Mouse (Mus musculus): ENCODE measurements around the gene Vps36. TPM values are rescaled to one million over a fixed set of nuclear protein-coding genes. Genes with fewer than 3 reads are reported as not detected.

Vps36 gene
- 11.2 and 14.4 TPM in 2 replicates for total RNA-seq (2014; rRNA removed)
- polyA plus RNA-seq (2012; rRNA removed): 7.0 and 7.8 TPM in 2 replicates

DNA sequence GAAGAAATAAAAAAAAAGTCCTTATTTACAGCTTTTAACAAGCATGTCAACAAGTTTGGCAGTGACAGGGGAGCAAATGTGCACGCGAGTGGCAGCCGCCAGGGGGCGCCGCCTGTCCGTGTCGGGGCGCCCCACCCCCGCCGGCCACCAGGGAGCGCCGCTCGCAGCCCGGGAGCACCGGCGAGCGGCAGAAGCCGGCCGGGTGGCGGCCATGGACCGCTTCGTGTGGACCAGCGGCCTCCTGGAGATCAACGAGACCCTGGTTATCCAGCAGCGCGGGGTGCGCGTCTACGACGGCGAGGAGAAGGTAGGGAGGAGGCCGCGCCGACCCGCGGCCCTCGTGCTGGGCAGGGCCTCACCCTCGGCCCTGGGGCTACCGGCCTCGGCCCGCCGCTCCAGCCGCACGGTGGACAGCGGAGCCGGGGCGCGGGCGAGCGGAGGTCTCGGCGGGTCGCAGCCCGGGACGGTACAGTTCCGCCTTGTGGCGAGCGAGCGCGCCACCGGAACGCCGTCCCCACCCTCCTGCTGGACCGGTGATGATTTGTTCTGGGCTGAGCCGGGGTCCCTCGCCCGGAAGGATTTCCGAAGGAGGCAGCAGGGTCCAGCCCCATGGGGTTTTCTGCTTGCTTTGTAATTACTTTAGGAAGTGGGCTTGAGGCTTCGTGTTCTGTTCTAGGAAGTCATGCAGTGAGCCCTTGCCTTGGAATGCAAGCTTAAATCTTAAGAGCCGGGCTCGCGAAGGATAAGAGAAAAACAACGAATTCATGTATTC lies at the start of gene Vps36:
Gene Vps36, plus strand, starts transcription at position 150 of the 772 bp plus-strand sequence.
- peak; percentile 97 for TF ChIP-seq CTCF (IDR thresholded peaks at IDR 0.05; ENCODE audit: low read depth, low read length)
- 0 out of 2 replicates have a peak, but pooled peaks have one; percentile 33 for TF ChIP-seq POLR2A (IDR thresholded peaks at IDR 0.05; ENCODE audit: extremely low read depth, insufficient read depth, low read length)

DNA sequence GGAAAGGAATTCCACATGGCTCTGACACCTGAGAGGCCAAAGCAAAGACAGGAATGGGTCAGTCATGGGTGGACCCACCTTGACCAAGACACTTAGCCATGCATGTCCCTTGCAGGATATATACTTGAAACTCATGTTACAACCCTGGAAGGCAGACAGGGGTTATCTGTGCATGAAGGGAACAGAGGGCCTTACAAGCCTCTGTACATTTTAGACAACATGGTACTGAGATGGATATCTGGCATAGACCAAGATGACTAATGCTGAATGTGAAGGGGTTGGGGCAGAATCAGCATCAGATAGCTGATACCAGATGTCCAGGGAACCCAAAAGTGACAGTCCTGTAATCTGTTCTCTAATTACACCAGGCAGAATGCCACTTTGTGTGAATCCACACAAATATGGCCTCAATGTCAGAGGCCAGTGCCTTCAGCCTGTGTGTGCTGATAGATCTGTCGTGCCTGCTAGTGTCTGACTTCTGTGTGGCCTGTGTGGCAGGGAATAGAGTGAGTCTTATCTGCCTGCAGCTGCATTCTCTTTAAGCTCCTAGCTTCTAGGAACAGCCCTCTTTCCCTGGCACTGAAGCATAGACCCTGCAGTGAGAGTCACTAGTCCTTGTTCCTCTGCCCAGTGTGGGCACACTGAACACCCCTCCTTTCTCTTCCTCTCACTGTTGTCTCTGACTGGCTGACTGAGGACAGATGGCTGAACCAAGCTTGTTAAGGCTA lies 48.7 kb upstream of the Vps36 start:
- H3K9ac ChIP-seq (ENCODE audit: low read depth, low read length): no peak overlapping the region
- H3K79me2 ChIP-seq (ENCODE audit: control insufficient read depth, insufficient read depth, low read length): no peaks in the 10 kb centered on the region
- TF ChIP-seq CTCF (IDR thresholded peaks at IDR 0.05; ENCODE audit: low read depth, low read length) (no peak), POLR2A (IDR thresholded peaks at IDR 0.05; ENCODE audit: extremely low read depth, insufficient read depth, low read length) (no peak)
- H3K27me3 ChIP-seq (ENCODE audit: control insufficient read depth, insufficient read depth, low read length): no peaks in the 10 kb centered on the region
- H3K36me3 ChIP-seq (ENCODE audit: control insufficient read depth, insufficient read depth, low read length): no peaks in the 10 kb centered on the region
- WGBS: 82% methylated on average over 1 of the region's 1 CpGs
- no peak overlapping the region for H3K4me3 ChIP-seq (ENCODE audit: insufficient read depth, low read depth, low read length)
- peaks cover 4% of the 10 kb centered on the region; the same call in 1 of the 2 replicates for H3K4me1 ChIP-seq (ENCODE audit: control insufficient read depth, insufficient read depth, low read length)
- H3K27ac ChIP-seq (replicated peaks; ENCODE audit: insufficient read depth, low read depth, low read length): no peak overlapping the region
- no peak for DNase-seq (ENCODE audit: extremely low read depth, low read depth, low spot score)

More for the DNA sequence above, at the start of gene Vps36:
- Histone ChIP-seq H3K4me3 (ENCODE audit: insufficient read depth, low read depth, low read length) (peak within 1 kb of the TSS; percentile 97), H3K27ac (replicated peaks; ENCODE audit: insufficient read depth, low read depth, low read length) (peak within 1 kb of the TSS; percentile 92), H3K36me3 (ENCODE audit: control insufficient read depth, insufficient read depth, low read length) (no peaks in the 10 kb centered on the region), H3K79me2 (ENCODE audit: control insufficient read depth, insufficient read depth, low read length) (peaks cover 10% of the 10 kb centered on the region; the same call in 1 of the 2 replicates), H3K9ac (ENCODE audit: low read depth, low read length) (peak within 1 kb of the TSS; percentile 99), H3K27me3 (ENCODE audit: control insufficient read depth, insufficient read depth, low read length) (no peaks in the 10 kb centered on the region), H3K4me1 (ENCODE audit: control insufficient read depth, insufficient read depth, low read length) (peaks cover 8% of the 10 kb centered on the region; the same call in 1 of the 2 replicates)
- under 1% methylated on average over 73 of the region's 73 CpGs for WGBS
- DNase-seq (ENCODE audit: extremely low read depth, low read depth, low spot score): peak; percentile 52

DNA sequence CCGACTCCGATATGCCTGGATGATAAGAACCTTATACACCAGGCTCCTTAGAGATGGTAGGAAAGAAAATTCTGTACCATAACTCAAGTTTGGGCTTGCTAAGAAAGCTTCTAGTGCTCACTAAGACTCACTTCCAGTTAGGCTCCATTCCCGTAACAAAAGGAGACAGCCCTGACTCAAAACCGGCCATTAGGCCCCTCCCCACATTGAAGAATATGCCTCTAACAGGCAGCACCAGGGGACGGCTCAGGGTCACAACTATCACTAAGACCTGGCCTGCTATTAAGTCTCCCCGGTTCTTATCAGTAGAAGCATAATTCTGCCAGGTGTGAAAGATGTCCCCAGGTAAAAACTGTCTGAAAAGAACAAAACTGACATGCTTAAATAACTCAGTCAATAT lies 46.8 kb upstream of the Vps36 start:
- no peak for TF ChIP-seq POLR2A (IDR thresholded peaks at IDR 0.05; ENCODE audit: extremely low read depth, insufficient read depth, low read length)
- TF ChIP-seq CTCF (IDR thresholded peaks at IDR 0.05; ENCODE audit: low read depth, low read length): no peak
- DNase-seq (ENCODE audit: extremely low read depth, low read depth, low spot score): no peak
- Histone ChIP-seq H3K9ac (ENCODE audit: low read depth, low read length) (no peak overlapping the region), H3K4me3 (ENCODE audit: insufficient read depth, low read depth, low read length) (no peak overlapping the region), H3K36me3 (ENCODE audit: control insufficient read depth, insufficient read depth, low read length) (no peaks in the 10 kb centered on the region), H3K27ac (replicated peaks; ENCODE audit: insufficient read depth, low read depth, low read length) (no peak overlapping the region), H3K27me3 (ENCODE audit: control insufficient read depth, insufficient read depth, low read length) (no peaks in the 10 kb centered on the region), H3K4me1 (ENCODE audit: control insufficient read depth, insufficient read depth, low read length) (peaks cover 9% of the 10 kb centered on the region), H3K79me2 (ENCODE audit: control insufficient read depth, insufficient read depth, low read length) (no peaks in the 10 kb centered on the region)
- 91% methylated on average over 6 of the region's 6 CpGs for WGBS

DNA sequence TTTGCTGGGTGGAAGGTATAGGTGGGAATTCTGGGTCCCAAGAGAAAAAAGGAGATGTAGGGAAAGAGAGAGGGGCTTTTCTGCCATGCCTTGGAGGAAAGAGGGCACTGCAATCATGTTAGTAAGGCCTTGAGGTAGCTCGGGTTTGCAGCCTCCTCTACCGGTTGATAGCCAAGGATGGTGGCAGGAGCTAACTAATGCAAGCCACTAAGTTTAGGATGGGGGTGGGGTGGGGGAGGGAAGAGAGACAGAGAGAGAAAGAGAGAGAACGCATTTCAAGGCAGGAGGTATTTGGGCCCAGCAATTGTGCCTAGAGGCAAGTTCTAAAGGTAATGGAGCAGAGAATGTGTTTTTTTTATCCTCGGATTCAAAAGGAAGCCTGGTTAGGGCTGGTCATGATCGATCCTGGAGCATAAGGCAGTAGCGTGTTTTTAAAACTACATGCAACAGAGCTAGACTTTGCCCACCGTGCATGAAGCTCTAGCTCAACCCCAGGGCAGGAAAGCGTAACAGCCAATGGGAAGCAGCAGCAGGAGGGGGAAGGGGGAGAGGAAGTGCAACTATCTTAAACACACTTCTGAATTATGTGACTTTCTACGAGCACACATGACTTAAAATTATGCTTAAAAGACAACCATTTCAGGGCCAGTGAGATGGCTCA lies 44.8 kb upstream of the Vps36 start:
- H3K36me3 ChIP-seq (ENCODE audit: control insufficient read depth, insufficient read depth, low read length): no peaks in the 10 kb centered on the region
- no peak overlapping the region for H3K9ac ChIP-seq (ENCODE audit: low read depth, low read length)
- no peak overlapping the region for H3K4me3 ChIP-seq (ENCODE audit: insufficient read depth, low read depth, low read length)
- no peaks in the 10 kb centered on the region for H3K27me3 ChIP-seq (ENCODE audit: control insufficient read depth, insufficient read depth, low read length)
- H3K4me1 ChIP-seq (ENCODE audit: control insufficient read depth, insufficient read depth, low read length): peaks cover 5% of the 10 kb centered on the region
- no peaks in the 10 kb centered on the region for H3K79me2 ChIP-seq (ENCODE audit: control insufficient read depth, insufficient read depth, low read length)
- TF ChIP-seq CTCF (IDR thresholded peaks at IDR 0.05; ENCODE audit: low read depth, low read length): no peak
- no peak for TF ChIP-seq POLR2A (IDR thresholded peaks at IDR 0.05; ENCODE audit: extremely low read depth, insufficient read depth, low read length)
- WGBS: 71% methylated on average over 9 of the region's 9 CpGs
- peak; percentile 53 for DNase-seq (ENCODE audit: extremely low read depth, low read depth, low spot score)
- no peak overlapping the region for H3K27ac ChIP-seq (replicated peaks; ENCODE audit: insufficient read depth, low read depth, low read length)

DNA sequence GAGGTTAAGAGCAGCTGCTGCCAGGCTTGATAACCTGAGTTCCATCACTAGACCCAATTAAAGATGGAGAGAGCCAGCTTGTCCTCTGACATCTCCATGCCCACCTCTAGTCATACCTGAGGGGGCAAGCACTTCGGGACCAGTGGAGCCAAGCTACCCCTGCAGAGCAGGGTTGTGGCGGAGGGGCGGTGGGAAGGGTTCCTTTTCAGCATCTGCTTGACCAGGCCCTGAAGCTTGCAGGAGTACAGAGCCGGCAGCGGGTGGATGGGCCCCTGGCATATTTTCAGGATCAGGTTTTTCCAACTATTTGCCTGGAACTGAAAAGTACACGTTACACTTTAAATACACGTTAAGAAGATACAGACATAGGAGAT lies 44.3 kb upstream of the Vps36 start:
- DNase-seq (ENCODE audit: extremely low read depth, low read depth, low spot score): no peak
- Histone ChIP-seq H3K4me1 (ENCODE audit: control insufficient read depth, insufficient read depth, low read length) (peaks cover 5% of the 10 kb centered on the region), H3K27ac (replicated peaks; ENCODE audit: insufficient read depth, low read depth, low read length) (no peak overlapping the region), H3K79me2 (ENCODE audit: control insufficient read depth, insufficient read depth, low read length) (no peaks in the 10 kb centered on the region), H3K9ac (ENCODE audit: low read depth, low read length) (no peak overlapping the region), H3K27me3 (ENCODE audit: control insufficient read depth, insufficient read depth, low read length) (no peaks in the 10 kb centered on the region), H3K4me3 (ENCODE audit: insufficient read depth, low read depth, low read length) (no peak overlapping the region), H3K36me3 (ENCODE audit: control insufficient read depth, insufficient read depth, low read length) (no peaks in the 10 kb centered on the region)
- TF ChIP-seq CTCF (IDR thresholded peaks at IDR 0.05; ENCODE audit: low read depth, low read length): no peak
- no peak for TF ChIP-seq POLR2A (IDR thresholded peaks at IDR 0.05; ENCODE audit: extremely low read depth, insufficient read depth, low read length)
- WGBS: 87% methylated on average over 7 of the region's 7 CpGs
